Mouse (Mus musculus): ENCODE data around the gene Vmn2r47.
"Not testable (repeated sequence)": the region's sequence is repeated elsewhere in the genome, so short reads cannot be mapped to it uniquely, and the experiment has no call there.

Vmn2r47 gene

DNA sequence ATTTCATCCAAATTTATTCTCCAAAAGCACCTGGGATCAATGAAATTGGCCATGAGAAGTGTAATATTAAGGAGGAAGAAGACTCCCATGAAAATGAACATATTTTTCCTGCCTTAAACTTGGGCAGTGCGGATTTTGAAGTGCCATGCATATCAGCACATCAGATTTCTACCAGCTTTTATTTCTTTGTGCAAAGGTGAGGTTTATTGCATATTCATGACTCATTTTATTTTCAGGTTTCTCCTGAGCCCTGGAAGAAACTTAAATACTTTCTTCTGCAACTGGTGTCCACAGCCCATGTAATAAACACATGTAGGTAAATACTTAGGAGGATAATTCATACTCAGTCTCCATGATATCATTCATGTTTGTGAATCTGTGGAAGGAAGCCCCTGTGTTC is at the start of gene Vmn2r47:
Vmn2r47 (minus strand) TSS at position 101 of the 400 bp plus-strand sequence.
- not testable (repeated sequence) for DNase-seq (ENCODE audit: low spot score)

DNA sequence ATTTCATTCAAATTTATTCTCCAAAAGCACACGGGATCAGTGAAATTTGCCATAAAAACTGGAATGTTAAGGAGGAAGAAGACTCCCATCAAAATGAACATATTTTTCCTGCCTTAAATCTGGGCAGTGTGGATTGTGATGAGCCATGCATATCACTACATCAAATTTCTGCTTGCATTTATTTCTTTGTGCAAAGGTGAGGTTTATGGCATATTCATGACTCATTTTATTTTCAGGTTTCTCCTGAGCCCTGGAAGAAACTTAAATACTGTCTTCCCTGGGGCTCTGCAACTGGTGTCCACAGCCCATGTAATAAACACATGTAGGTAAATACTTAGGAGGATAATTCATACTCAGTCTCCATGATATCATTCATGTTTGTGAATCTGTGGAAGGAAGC is 70.7 kb downstream of the Vmn2r47 start, which contains the start of gene Vmn2r46:
Vmn2r46 (minus strand) TSS at position 101 of the 400 bp plus-strand sequence.
- DNase-seq (ENCODE audit: low spot score), result not testable (repeated sequence)
